Mouse (Mus musculus) stomach, postnatal 0 days (tissue): ENCODE measurements around the gene Car6.

ENCODE experiments used
- CTCF ChIP-seq: IDR thresholded peaks from 2 replicates; pipeline ENCODE4 v1.5.1; 2016; ENCODE audit warnings: antibody characterized with exemption, low read depth, mild to moderate bottlenecking, moderate library complexity
- EP300 ChIP-seq: optimal IDR thresholded peaks from 2 replicates; pipeline ENCODE3; 2016; ENCODE audit warnings: antibody characterized with exemption

- TF ChIP-seq CTCF = no peak
- TF ChIP-seq EP300 = no peak
Measured at GRCm38 (mm10) chr4:150192199-150192598, 8.9 kb downstream of the Car6 start.
